Mouse (Mus musculus) MEL (cell line): ENCODE results near the gene Spata21. TPM values are rescaled to one million over a fixed set of nuclear protein-coding genes. Genes with fewer than 3 reads are reported as not detected.

Experiments used
- DNase-seq: peaks from one replicate; pipeline ENCODE4 v3.0.0; 2011; ENCODE audit warnings: low read depth, low spot score
- H3K27ac ChIP-seq: 2 replicates; pipeline ENCODE4 v1.5.1; 2012; ENCODE audit warnings: low read depth, mild to moderate bottlenecking, control low read depth, low read length, moderate library complexity; ENCODE audit not compliant: control insufficient read depth
- H3K27me3 ChIP-seq, 2 experiments: fragments of 150-350 bp in 1 of 2; sonication (generic) in 1 of 2; 2 replicates each; pipeline ENCODE4 v1.6.1; 2012; ENCODE audit warnings: low read length in 2 of 2, mild to moderate bottlenecking in 2 of 2, improper control_type of control experiment in 1 of 2, moderate library complexity in 1 of 2; ENCODE audit not compliant: insufficient read depth in 2 of 2, control insufficient read depth in 1 of 2
- H3K36me3 ChIP-seq, 2 experiments: 2 replicates each; pipeline ENCODE4 v1.6.1; 2012 to 2014; ENCODE audit warnings: low read length in 2 of 2, improper control_type of control experiment in 1 of 2, inconsistent platforms in 1 of 2, mild to moderate bottlenecking in 1 of 2; ENCODE audit not compliant: insufficient read depth in 2 of 2, control insufficient read depth in 1 of 2
- H3K4me1 ChIP-seq, 2 experiments: fragments of 150-350 bp in 1 of 2; sonication (generic) in 1 of 2; 2 replicates each; pipeline ENCODE4 v1.6.1; 2012; ENCODE audit warnings: low read length in 2 of 2, improper control_type of control experiment in 1 of 2, mild to moderate bottlenecking in 1 of 2; ENCODE audit not compliant: insufficient read depth in 2 of 2, control insufficient read depth in 1 of 2
- H3K4me3 ChIP-seq, 2 experiments: fragments of 150-350 bp in 1 of 2; sonication (generic) in 1 of 2; 2 replicates each; pipeline ENCODE4 v1.5.1; 2012; ENCODE audit warnings: low read depth in 2 of 2, low read length in 2 of 2, mild to moderate bottlenecking in 2 of 2, moderate library complexity in 2 of 2, control low read depth in 1 of 2, improper control_type of control experiment in 1 of 2; ENCODE audit not compliant: control insufficient read depth in 1 of 2, insufficient read depth in 1 of 2
- H3K79me2 ChIP-seq: 2 replicates; pipeline ENCODE4 v1.6.1; 2012; ENCODE audit warnings: mild to moderate bottlenecking, low read length, moderate library complexity; ENCODE audit not compliant: control insufficient read depth, poor library complexity, insufficient read depth
- H3K9ac ChIP-seq: 2 replicates; pipeline ENCODE4 v1.6.1; 2012; ENCODE audit warnings: low read depth, mild to moderate bottlenecking, control low read depth, low read length, moderate library complexity; ENCODE audit not compliant: control insufficient read depth, poor library complexity, severe bottlenecking
- H3K9me3 ChIP-seq: fragments of 150-350 bp; sonication (generic); replicated peaks from 2 replicates; pipeline ENCODE4 v1.6.1; 2012; ENCODE audit warnings: mild to moderate bottlenecking, low read length, improper control_type of control experiment, moderate library complexity; ENCODE audit not compliant: insufficient read depth
- CHD1 ChIP-seq: IDR thresholded peaks from 2 replicates; pipeline ENCODE4 v1.6.1; 2012; ENCODE audit warnings: low read depth, mild to moderate bottlenecking, inconsistent platforms, low read length, improper control_type of control experiment
- CHD2 ChIP-seq: IDR thresholded peaks from 2 replicates; pipeline ENCODE4 v1.6.1; 2011; ENCODE audit warnings: low read length, improper control_type of control experiment
- CTCF ChIP-seq, 3 experiments: IDR thresholded peaks in 2 of 3; conservative IDR thresholded peaks in 1 of 3; 2 replicates each; pipeline ENCODE4 v1.5.1; 2011 to 2012; ENCODE audit warnings: low read length in 3 of 3, low read depth in 2 of 3, mild to moderate bottlenecking in 2 of 3, improper control_type of control experiment in 1 of 3, inconsistent platforms in 1 of 3, mixed read lengths in 1 of 3, moderate library complexity in 1 of 3; ENCODE audit not compliant: control insufficient read depth in 1 of 3, insufficient read depth in 1 of 3, poor library complexity in 1 of 3, severe bottlenecking in 1 of 3
- ELF1 ChIP-seq: IDR thresholded peaks from 2 replicates; pipeline ENCODE4 v1.6.1; 2014; ENCODE audit warnings: low read depth, mild to moderate bottlenecking, inconsistent platforms, low read length, improper control_type of control experiment, moderate library complexity
- EP300 ChIP-seq, 2 experiments: IDR thresholded peaks; 2 replicates each; pipeline ENCODE4 v1.6.1; 2011; ENCODE audit warnings: improper control_type of control experiment in 2 of 2, low read length in 2 of 2, low read depth in 1 of 2, mild to moderate bottlenecking in 1 of 2
- ETS1 ChIP-seq: IDR thresholded peaks from 2 replicates; pipeline ENCODE4 v1.6.1; 2012; ENCODE audit warnings: low read depth, mild to moderate bottlenecking, inconsistent platforms, low read length, improper control_type of control experiment, moderate library complexity
- GATA1 ChIP-seq: IDR thresholded peaks from 2 replicates; pipeline ENCODE4 v1.6.1; 2011; ENCODE audit warnings: low read depth, low read length, improper control_type of control experiment
- HCFC1 ChIP-seq: IDR thresholded peaks from 2 replicates; pipeline ENCODE4 v1.6.1; 2012; ENCODE audit warnings: low read depth, mild to moderate bottlenecking, inconsistent platforms, low read length, improper control_type of control experiment, moderate library complexity
- KAT2A ChIP-seq: conservative IDR thresholded peaks from 2 replicates; pipeline ENCODE4 v1.6.1; 2012; ENCODE audit warnings: low read depth, low read length, improper control_type of control experiment, inconsistent platforms
- MAFK ChIP-seq: IDR thresholded peaks from 2 replicates; pipeline ENCODE4 v1.6.1; 2011; ENCODE audit warnings: low read depth, mild to moderate bottlenecking, low read length, improper control_type of control experiment, borderline replicate concordance
- MAX ChIP-seq: IDR thresholded peaks from 2 replicates; pipeline ENCODE4 v1.6.1; 2011; ENCODE audit warnings: low read length, improper control_type of control experiment
- MEF2A ChIP-seq: IDR thresholded peaks from 2 replicates; pipeline ENCODE4 v1.6.1; 2014; ENCODE audit warnings: low read depth, mild to moderate bottlenecking, inconsistent platforms, low read length, improper control_type of control experiment; ENCODE audit not compliant: poor library complexity, insufficient replicate concordance, severe bottlenecking; ENCODE audit errors: extremely low read depth
- MYB ChIP-seq: IDR thresholded peaks from 2 replicates; pipeline ENCODE4 v1.6.1; 2011; ENCODE audit warnings: mild to moderate bottlenecking, low read depth, low read length, improper control_type of control experiment
- MYC ChIP-seq: IDR thresholded peaks from 2 replicates; pipeline ENCODE4 v1.6.1; 2011; ENCODE audit warnings: low read depth, mild to moderate bottlenecking, low read length, improper control_type of control experiment, moderate library complexity
- NELFE ChIP-seq: IDR thresholded peaks from 2 replicates; pipeline ENCODE4 v1.6.1; 2011; ENCODE audit warnings: low read depth, low read length, improper control_type of control experiment
- NRF1 ChIP-seq: IDR thresholded peaks from 2 replicates; pipeline ENCODE4 v1.6.1; 2014; ENCODE audit warnings: low read depth, mild to moderate bottlenecking, inconsistent platforms, low read length, improper control_type of control experiment, moderate library complexity; ENCODE audit not compliant: poor library complexity, insufficient read depth, severe bottlenecking
- POLR2A ChIP-seq, 2 experiments: IDR thresholded peaks; 2 replicates each; pipeline ENCODE4 v1.6.1; 2011 to 2012; ENCODE audit warnings: low read length in 2 of 2, mild to moderate bottlenecking in 2 of 2, control low read depth in 1 of 2, improper control_type of control experiment in 1 of 2, low read depth in 1 of 2, moderate library complexity in 1 of 2; ENCODE audit not compliant: control insufficient read depth in 1 of 2, insufficient read depth in 1 of 2, poor library complexity in 1 of 2
- POLR2AphosphoS5 ChIP-seq: IDR thresholded peaks from 2 replicates; pipeline ENCODE4 v1.6.1; 2012; ENCODE audit warnings: low read depth, borderline replicate concordance, mild to moderate bottlenecking, inconsistent platforms, low read length, moderate library complexity, mixed read lengths
- RCOR1 ChIP-seq: IDR thresholded peaks from 2 replicates; pipeline ENCODE4 v1.6.1; 2012; ENCODE audit warnings: low read depth, mild to moderate bottlenecking, inconsistent platforms, low read length, improper control_type of control experiment
- SIN3A ChIP-seq: IDR thresholded peaks from 2 replicates; pipeline ENCODE4 v1.6.1; 2012; ENCODE audit warnings: low read length, improper control_type of control experiment, inconsistent platforms
- SMC3 ChIP-seq: IDR thresholded peaks from 2 replicates; pipeline ENCODE4 v1.6.1; 2011; ENCODE audit warnings: low read depth, low read length, improper control_type of control experiment
- TBP ChIP-seq: IDR thresholded peaks from 2 replicates; pipeline ENCODE4 v1.8.0; 2011; ENCODE audit warnings: low read depth, low read length, improper control_type of control experiment
- TCF12 ChIP-seq: IDR thresholded peaks from 2 replicates; pipeline ENCODE4 v1.6.1; 2014; ENCODE audit warnings: low read depth, mild to moderate bottlenecking, inconsistent platforms, low read length, improper control_type of control experiment, moderate library complexity
- UBTF ChIP-seq: IDR thresholded peaks from 2 replicates; pipeline ENCODE4 v1.6.1; 2012; ENCODE audit warnings: low read depth, mild to moderate bottlenecking, inconsistent platforms, low read length, improper control_type of control experiment, moderate library complexity, borderline replicate concordance; ENCODE audit not compliant: insufficient read depth
- USF1 ChIP-seq: IDR thresholded peaks from 2 replicates; pipeline ENCODE4 v1.6.1; 2014; ENCODE audit warnings: low read depth, mild to moderate bottlenecking, inconsistent platforms, low read length, improper control_type of control experiment, moderate library complexity
- USF2 ChIP-seq, 2 experiments: IDR thresholded peaks; 2 replicates each; pipeline ENCODE4 v1.6.1; 2011 to 2012; ENCODE audit warnings: improper control_type of control experiment in 2 of 2, low read length in 2 of 2, borderline replicate concordance in 1 of 2, inconsistent platforms in 1 of 2, low read depth in 1 of 2, mild to moderate bottlenecking in 1 of 2; ENCODE audit not compliant: insufficient read depth in 1 of 2
- ZC3H11A ChIP-seq: IDR thresholded peaks from 2 replicates; pipeline ENCODE4 v1.6.1; 2012; ENCODE audit warnings: low read depth, mild to moderate bottlenecking, inconsistent platforms, low read length, improper control_type of control experiment
- ZKSCAN1 ChIP-seq: IDR thresholded peaks from 2 replicates; pipeline ENCODE4 v1.6.1; 2012; ENCODE audit warnings: low read depth, mild to moderate bottlenecking, inconsistent platforms, low read length, improper control_type of control experiment, moderate library complexity
- ZMIZ1 ChIP-seq: IDR thresholded peaks from 2 replicates; pipeline ENCODE4 v1.6.1; 2012; ENCODE audit warnings: low read depth, mild to moderate bottlenecking, inconsistent platforms, low read length, improper control_type of control experiment, moderate library complexity
- ZNF384 ChIP-seq: IDR thresholded peaks from 2 replicates; pipeline ENCODE4 v1.6.1; 2012; ENCODE audit warnings: low read depth, mild to moderate bottlenecking, inconsistent platforms, low read length, improper control_type of control experiment
- polyA plus RNA-seq, 2 experiments: library from polyadenylated mRNA; stranded (reverse) in 1 of 2; unstranded in 1 of 2; fragments of >175 nt in 1 of 2; fragments of >200 nt in 1 of 2; gene quantifications; 2 replicates each; pipeline versions ENCODE4 v1.2.1 to v1.2.4; 2012; ENCODE audit warnings: low replicate concordance in 2 of 2, low read depth in 1 of 2; ENCODE audit not compliant: insufficient read length in 2 of 2, insufficient read depth in 1 of 2, missing spikeins in 1 of 2
- total RNA-seq: library from RNA; depleted of rRNA; stranded (reverse); fragments of 300-350 nt; gene quantifications from 2 replicates; pipeline ENCODE4 v1.2.3, GENCODE M21; 2012

The Spata21 gene
- total and polyA plus RNA-seq, 3 experiments = not detected

- TF ChIP-seq MYC (no peak), MAX (no peak), NELFE (peak; percentile 38; the same call in 1 of the 2 replicates), USF2 (IDR thresholded peaks at IDR 0.05; ENCODE audit: borderline replicate concordance in 1 of 2, insufficient read depth in 1 of 2, low read depth in 1 of 2, low read length in 2 of 2) (no peak), ZKSCAN1 (no peak), MYB (peak; percentile 15; the same call in 1 of the 2 replicates)
These were observed 11.2 kb upstream of the Spata21 start (continued) for GRCm38 (mm10) chr4:141076761-141077506.

- Histone ChIP-seq H3K4me1 (peaks cover 10 to 31% of the 10 kb centered on the region in 2 experiments), H3K27ac (peak within 1 kb of the TSS; percentile 93)
- TF ChIP-seq MAFK (no peak), ZMIZ1 (peak; percentile 86), NELFE (peak; percentile 94), RCOR1 (no peak), ELF1 (peak; percentile 99), CHD2 (no peak), USF1 (0 out of 2 replicates have a peak, but pooled peaks have one; percentile 28), CHD1 (peak; percentile 31; the same call in 1 of the 2 replicates), POLR2A (IDR thresholded peaks at IDR 0.05; ENCODE audit: control insufficient read depth in 1 of 2, insufficient read depth in 1 of 2, low read depth in 1 of 2, low read length in 2 of 2, poor library complexity in 1 of 2) (peak; percentile 94 to 96), CTCF (IDR thresholded peaks at IDR 0.05 in 2 of 3, conservative IDR thresholded peaks at IDR 0.05 in 1 of 3; ENCODE audit: control insufficient read depth in 1 of 3, insufficient read depth in 1 of 3, low read depth in 2 of 3, low read length in 3 of 3, poor library complexity in 1 of 3, severe bottlenecking in 1 of 3) (peak; percentile 64 to 87 (median 80)), ZNF384 (0 out of 2 replicates have a peak, but pooled peaks have one; percentile 5), TBP (peak; percentile 92), ZKSCAN1 (no peak), ETS1 (peak; percentile 65), SIN3A (peak; percentile 93), POLR2AphosphoS5 (no peak), NRF1 (peak; percentile 34; the same call in 1 of the 2 replicates), GATA1 (peak; percentile 11; the same call in 1 of the 2 replicates), HCFC1 (peak; percentile 94), KAT2A (peak; percentile 68; the same call in 1 of the 2 replicates), EP300 (IDR thresholded peaks at IDR 0.05; ENCODE audit: low read depth in 1 of 2, low read length in 2 of 2) (peak in 1 of 2 experiments; percentile 31; a peak in 2 of 4 replicates), TCF12 (peak; percentile 68), UBTF (no peak), ZC3H11A (no peak), MEF2A (0 out of 2 replicates have a peak, but pooled peaks have one; percentile 25), SMC3 (peak; percentile 18; the same call in 1 of the 2 replicates), MYB (no peak)
These were observed 10.2 kb upstream of the Spata21 start, which contains the start of gene Necap2 for GRCm38 (mm10) chr4:141077681-141078509. Gene Necap2, minus strand, starts transcription at chr4:141078357.

More at GRCm38 (mm10) chr4:141077681-141078509, 10.2 kb upstream of the Spata21 start, which contains the start of gene Necap2:
- peak within 1 kb of the TSS; percentile 84 for H3K9ac ChIP-seq
- peaks cover 32% of the 10 kb centered on the region for H3K79me2 ChIP-seq
- peak; percentile 96 for DNase-seq
- H3K4me3 ChIP-seq = peak within 1 kb of the TSS; percentile 92 to 98
- no peaks in the 10 kb centered on the region for H3K9me3 ChIP-seq
- H3K36me3 ChIP-seq = peaks cover 2 to 29% of the 10 kb centered on the region in 2 experiments; a peak in 3 of 4 replicates
- H3K27me3 ChIP-seq = no peaks in the 10 kb centered on the region
